Mouse (Mus musculus): Measurements from ENCODE around the gene Unc5a. TPM values are rescaled to one million over a fixed set of nuclear protein-coding genes. Genes with fewer than 3 reads are reported as not detected.

Gene Unc5a
- polyA plus RNA-seq, 1 experiment from 2014 or later: 3.7 TPM

DNA sequence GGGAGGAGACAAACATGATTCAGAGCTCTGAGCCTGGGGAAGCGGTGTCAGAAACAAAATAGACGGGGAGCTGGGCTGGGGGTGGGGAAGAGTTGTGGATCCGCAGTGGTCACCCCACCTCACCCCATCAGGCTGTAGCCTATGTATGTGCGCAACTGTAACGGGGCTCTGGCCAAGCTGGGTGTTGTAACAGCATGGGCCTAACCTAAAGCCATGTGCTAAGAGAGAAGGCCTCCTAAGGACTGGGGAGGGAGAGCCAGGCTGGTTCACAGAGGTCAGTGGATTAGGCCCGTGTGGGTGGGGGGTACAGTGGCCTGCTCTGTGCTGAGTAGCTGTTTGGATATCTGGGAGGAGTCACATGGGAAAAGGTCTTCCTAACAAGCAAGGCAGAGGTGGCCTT is 10.6 kb downstream of the Unc5a start:
- H3K9ac ChIP-seq (replicated peaks; ENCODE audit: low read depth, low read length): no peak overlapping the region
- 45% methylated on average over 6 of the region's 6 CpGs for WGBS
- H3K4me3 ChIP-seq (ENCODE audit: low read depth, low read length): no peak overlapping the region
- H3K27me3 ChIP-seq (ENCODE audit: control insufficient read depth, insufficient read depth, low read length): peaks cover 12% of the 10 kb centered on the region; the same call in 1 of the 2 replicates
- H3K4me1 ChIP-seq (ENCODE audit: control insufficient read depth, insufficient read depth, low read length): 0 out of 2 replicates have a peak, but pooled peaks cover 2% of the 10 kb centered on the region
- no peaks in the 10 kb centered on the region for H3K9me3 ChIP-seq (ENCODE audit: control insufficient read depth, low read depth, low read length)
- no peak overlapping the region for H3K27ac ChIP-seq (ENCODE audit: low read length)
- H3K36me3 ChIP-seq (ENCODE audit: control insufficient read depth, insufficient read depth, low read length): no peaks in the 10 kb centered on the region
- no peak overlapping the region for H3K4me2 ChIP-seq (replicated peaks; ENCODE audit: low read depth, low read length)
- no peak for ATAC-seq (ENCODE audit: insufficient number of reproducible peaks, insufficient read depth, low FRiP score, low read depth)

DNA sequence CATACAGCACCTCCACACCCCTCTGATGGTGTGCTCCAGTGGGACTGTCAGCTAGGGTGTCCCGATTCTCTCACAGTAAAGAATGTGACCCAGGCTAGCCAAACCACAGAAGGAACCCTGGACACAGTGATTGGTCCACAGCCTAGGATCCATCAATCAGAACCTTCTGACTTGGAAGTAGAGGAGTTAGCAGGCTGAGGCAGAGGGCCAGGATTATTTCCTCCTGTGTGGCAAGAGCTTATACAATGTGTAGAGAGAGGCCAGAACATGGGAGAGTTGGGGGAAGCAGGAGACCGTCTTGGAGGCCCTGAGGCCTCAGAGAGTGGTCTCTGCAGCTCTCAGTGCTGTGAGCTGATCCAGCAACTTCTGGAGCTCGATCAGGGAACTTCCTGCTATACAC is 11.3 kb downstream of the Unc5a start:
- Histone ChIP-seq H3K4me2 (replicated peaks; ENCODE audit: low read depth, low read length) (no peak overlapping the region), H3K27ac (ENCODE audit: low read length) (no peak overlapping the region), H3K4me3 (ENCODE audit: low read depth, low read length) (no peak overlapping the region), H3K27me3 (ENCODE audit: control insufficient read depth, insufficient read depth, low read length) (peaks cover 9% of the 10 kb centered on the region; the same call in 1 of the 2 replicates), H3K4me1 (ENCODE audit: control insufficient read depth, insufficient read depth, low read length) (0 out of 2 replicates have a peak, but pooled peaks cover 2% of the 10 kb centered on the region), H3K9me3 (ENCODE audit: control insufficient read depth, low read depth, low read length) (no peaks in the 10 kb centered on the region), H3K36me3 (ENCODE audit: control insufficient read depth, insufficient read depth, low read length) (no peaks in the 10 kb centered on the region), H3K9ac (replicated peaks; ENCODE audit: low read depth, low read length) (no peak overlapping the region)
- WGBS: 60% methylated on average over 3 of the region's 3 CpGs
- no peak for ATAC-seq (ENCODE audit: insufficient number of reproducible peaks, insufficient read depth, low FRiP score, low read depth)

DNA sequence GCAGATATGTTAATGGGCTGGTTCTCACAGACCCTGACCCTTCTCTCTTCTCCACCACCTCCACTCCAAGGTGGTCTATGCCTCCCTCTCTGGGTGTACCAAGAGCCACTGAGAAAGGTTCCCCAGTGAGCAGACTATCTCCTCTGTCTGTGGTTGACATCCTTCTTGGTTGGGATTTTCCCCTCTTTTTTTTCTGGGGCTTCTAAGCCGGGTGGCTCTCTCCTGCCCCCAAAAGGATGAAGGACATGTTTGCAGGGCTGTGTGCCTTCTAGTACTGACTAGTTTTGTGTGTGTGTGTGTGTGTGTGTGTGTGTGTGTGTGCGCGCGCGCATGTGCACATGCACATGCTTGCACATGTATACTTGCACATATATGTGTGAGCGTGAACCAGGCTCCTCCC is 16.0 kb downstream of the Unc5a start:
- Histone ChIP-seq H3K27me3 (ENCODE audit: control insufficient read depth, insufficient read depth, low read length) (no peaks in the 10 kb centered on the region), H3K36me3 (ENCODE audit: control insufficient read depth, insufficient read depth, low read length) (no peaks in the 10 kb centered on the region), H3K4me1 (ENCODE audit: control insufficient read depth, insufficient read depth, low read length) (no peaks in the 10 kb centered on the region), H3K9ac (replicated peaks; ENCODE audit: low read depth, low read length) (no peak overlapping the region), H3K9me3 (ENCODE audit: control insufficient read depth, low read depth, low read length) (no peaks in the 10 kb centered on the region), H3K4me2 (replicated peaks; ENCODE audit: low read depth, low read length) (no peak overlapping the region), H3K4me3 (ENCODE audit: low read depth, low read length) (no peak overlapping the region), H3K27ac (ENCODE audit: low read length) (no peak overlapping the region)
- no peak for ATAC-seq (ENCODE audit: insufficient number of reproducible peaks, insufficient read depth, low FRiP score, low read depth)
- 83% methylated on average over 6 of the region's 6 CpGs for WGBS

DNA sequence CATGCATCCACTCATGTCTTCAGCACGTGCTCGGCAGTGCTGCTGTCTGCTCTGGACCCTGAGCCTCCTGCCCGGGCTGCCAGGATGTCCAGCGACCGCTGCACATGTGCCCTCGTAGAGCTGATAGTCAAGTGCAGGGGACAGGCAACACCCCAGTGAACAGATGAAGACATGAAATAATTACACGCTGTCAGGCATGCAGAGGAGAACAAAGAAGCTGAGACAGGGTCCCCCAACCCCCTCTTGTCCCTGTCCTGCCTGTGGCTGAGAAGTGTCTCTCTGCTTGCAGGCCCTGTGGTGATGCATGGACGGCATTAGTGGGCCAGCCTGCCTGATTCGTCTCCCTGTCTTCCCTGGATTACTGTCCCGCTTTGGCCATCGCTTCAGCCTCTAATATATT is 18.3 kb downstream of the Unc5a start:
- ATAC-seq (ENCODE audit: insufficient number of reproducible peaks, insufficient read depth, low FRiP score, low read depth): no peak
- Histone ChIP-seq H3K4me2 (replicated peaks; ENCODE audit: low read depth, low read length) (no peak overlapping the region), H3K27ac (ENCODE audit: low read length) (no peak overlapping the region), H3K9me3 (ENCODE audit: control insufficient read depth, low read depth, low read length) (no peaks in the 10 kb centered on the region), H3K9ac (replicated peaks; ENCODE audit: low read depth, low read length) (no peak overlapping the region), H3K4me3 (ENCODE audit: low read depth, low read length) (no peak overlapping the region), H3K4me1 (ENCODE audit: control insufficient read depth, insufficient read depth, low read length) (no peaks in the 10 kb centered on the region), H3K36me3 (ENCODE audit: control insufficient read depth, insufficient read depth, low read length) (no peaks in the 10 kb centered on the region), H3K27me3 (ENCODE audit: control insufficient read depth, insufficient read depth, low read length) (no peaks in the 10 kb centered on the region)
- 69% methylated on average over 11 of the region's 11 CpGs for WGBS

DNA sequence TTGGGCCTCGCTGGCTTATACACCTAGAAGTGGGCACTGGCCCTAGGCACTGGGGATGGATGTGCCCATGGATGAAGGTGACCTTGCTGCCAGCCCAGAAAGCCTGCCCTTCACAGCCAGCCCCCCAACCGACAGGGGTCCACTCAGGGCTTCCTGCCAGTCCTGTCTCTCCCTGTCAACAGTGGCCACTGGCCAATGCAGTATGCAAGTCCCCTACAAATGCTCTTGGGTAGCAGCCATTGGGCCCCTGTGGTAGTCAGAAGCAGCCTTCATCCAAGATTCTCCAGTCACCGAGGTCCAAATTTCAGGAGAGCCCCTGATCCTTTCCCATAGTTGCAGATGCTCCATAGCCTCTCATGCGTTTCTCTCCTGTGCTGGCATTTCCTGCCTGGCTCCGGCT is 19.4 kb downstream of the Unc5a start:
- H3K27me3 ChIP-seq (ENCODE audit: control insufficient read depth, insufficient read depth, low read length): no peaks in the 10 kb centered on the region
- H3K9ac ChIP-seq (replicated peaks; ENCODE audit: low read depth, low read length): no peak overlapping the region
- H3K9me3 ChIP-seq (ENCODE audit: control insufficient read depth, low read depth, low read length): no peaks in the 10 kb centered on the region
- WGBS: 66% methylated on average over 5 of the region's 5 CpGs
- no peaks in the 10 kb centered on the region for H3K4me1 ChIP-seq (ENCODE audit: control insufficient read depth, insufficient read depth, low read length)
- ATAC-seq (ENCODE audit: insufficient number of reproducible peaks, insufficient read depth, low FRiP score, low read depth): no peak
- H3K4me2 ChIP-seq (replicated peaks; ENCODE audit: low read depth, low read length): no peak overlapping the region
- H3K4me3 ChIP-seq (ENCODE audit: low read depth, low read length): no peak overlapping the region
- H3K27ac ChIP-seq (ENCODE audit: low read length): no peak overlapping the region
- no peaks in the 10 kb centered on the region for H3K36me3 ChIP-seq (ENCODE audit: control insufficient read depth, insufficient read depth, low read length)

DNA sequence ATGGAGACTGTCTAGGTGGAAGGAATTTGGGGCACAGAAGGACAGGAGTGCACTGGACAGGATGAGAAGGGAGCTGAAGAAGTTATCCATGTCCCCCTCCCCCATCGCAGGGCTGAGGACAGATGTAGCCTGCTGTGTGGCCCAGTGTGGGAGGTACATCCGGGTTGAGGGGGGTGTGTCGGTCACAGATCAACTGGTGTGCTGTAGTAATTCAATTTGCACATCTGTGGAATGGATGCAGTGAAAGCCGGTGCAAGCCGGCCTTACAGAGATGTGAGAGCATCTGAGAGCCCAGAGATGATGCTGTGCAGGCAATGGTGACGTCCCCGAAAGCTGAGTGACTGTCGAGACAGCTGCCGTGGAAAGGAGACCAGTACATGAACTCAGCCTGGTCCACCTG is 20.3 kb downstream of the Unc5a start:
- H3K4me1 ChIP-seq (ENCODE audit: control insufficient read depth, insufficient read depth, low read length): no peaks in the 10 kb centered on the region
- H3K9me3 ChIP-seq (ENCODE audit: control insufficient read depth, low read depth, low read length): no peaks in the 10 kb centered on the region
- no peaks in the 10 kb centered on the region for H3K27me3 ChIP-seq (ENCODE audit: control insufficient read depth, insufficient read depth, low read length)
- 56% methylated on average over 9 of the region's 9 CpGs for WGBS
- H3K4me2 ChIP-seq (replicated peaks; ENCODE audit: low read depth, low read length): no peak overlapping the region
- ATAC-seq (ENCODE audit: insufficient number of reproducible peaks, insufficient read depth, low FRiP score, low read depth): no peak
- no peak overlapping the region for H3K9ac ChIP-seq (replicated peaks; ENCODE audit: low read depth, low read length)
- H3K36me3 ChIP-seq (ENCODE audit: control insufficient read depth, insufficient read depth, low read length): no peaks in the 10 kb centered on the region
- H3K27ac ChIP-seq (ENCODE audit: low read length): no peak overlapping the region
- H3K4me3 ChIP-seq (ENCODE audit: low read depth, low read length): no peak overlapping the region

DNA sequence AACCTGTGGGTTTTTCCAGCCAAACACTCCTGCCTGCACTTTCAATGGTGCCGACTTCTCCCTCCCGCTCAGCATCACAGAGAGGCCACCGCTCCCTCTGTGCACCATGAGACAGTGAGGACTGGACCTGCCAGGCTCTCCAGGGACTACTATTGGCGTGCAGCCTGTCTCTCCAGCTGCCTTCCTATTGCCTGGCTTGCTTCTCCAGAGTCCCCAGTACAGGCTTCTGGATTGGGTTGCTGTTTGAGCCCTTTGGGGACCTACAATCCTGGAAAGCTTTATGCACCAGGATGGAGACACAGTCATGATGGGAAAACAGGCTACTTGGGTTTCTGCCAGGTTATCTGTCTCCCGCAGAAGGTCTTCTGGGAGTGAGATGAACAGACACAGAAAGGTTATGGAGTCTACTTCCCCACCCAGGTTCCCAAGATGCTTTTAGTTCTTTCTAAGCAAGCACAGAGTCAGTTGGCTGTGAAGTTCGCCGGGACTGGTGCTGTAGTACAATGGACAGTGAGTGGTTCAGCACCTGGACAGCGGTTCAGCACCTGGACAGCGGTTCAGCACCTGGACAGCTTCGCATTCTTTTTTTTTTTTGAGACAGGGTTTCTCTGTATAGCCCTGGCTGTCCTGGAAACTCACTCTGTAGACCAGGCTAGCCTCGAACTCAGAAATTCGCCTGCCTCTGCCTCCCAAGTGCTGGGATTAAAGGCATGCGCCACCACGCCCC is 21.5 kb downstream of the Unc5a start:
- Histone ChIP-seq H3K36me3 (ENCODE audit: control insufficient read depth, insufficient read depth, low read length) (no peaks in the 10 kb centered on the region), H3K9me3 (ENCODE audit: control insufficient read depth, low read depth, low read length) (no peaks in the 10 kb centered on the region), H3K4me3 (ENCODE audit: low read depth, low read length) (no peak overlapping the region), H3K27ac (ENCODE audit: low read length) (no peak overlapping the region), H3K4me1 (ENCODE audit: control insufficient read depth, insufficient read depth, low read length) (no peaks in the 10 kb centered on the region), H3K4me2 (replicated peaks; ENCODE audit: low read depth, low read length) (no peak overlapping the region), H3K9ac (replicated peaks; ENCODE audit: low read depth, low read length) (no peak overlapping the region), H3K27me3 (ENCODE audit: control insufficient read depth, insufficient read depth, low read length) (no peaks in the 10 kb centered on the region)
- no peak for ATAC-seq (ENCODE audit: insufficient number of reproducible peaks, insufficient read depth, low FRiP score, low read depth)
- WGBS: 34% methylated on average over 14 of the region's 14 CpGs

DNA sequence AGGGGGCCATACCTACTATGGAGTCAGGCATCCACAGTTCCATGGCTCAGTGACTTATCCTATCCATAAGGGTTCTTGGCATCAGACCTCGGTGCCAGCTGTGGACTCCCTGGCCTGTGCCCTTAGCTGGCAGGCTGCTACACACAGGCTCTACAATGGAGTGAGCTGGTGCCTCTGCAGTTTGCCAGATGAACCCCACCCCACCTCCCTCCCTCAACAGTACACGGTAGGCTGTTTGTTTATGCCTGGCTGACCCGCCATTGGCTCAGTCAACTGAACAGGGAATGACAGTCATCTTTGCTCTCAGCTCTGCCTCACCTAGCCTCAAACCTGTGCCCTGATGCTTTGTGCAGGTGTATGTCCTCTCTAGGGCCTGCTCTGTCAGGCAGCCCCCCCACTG is 26.3 kb downstream of the Unc5a start:
- 53% methylated on average over 3 of the region's 3 CpGs for WGBS

DNA sequence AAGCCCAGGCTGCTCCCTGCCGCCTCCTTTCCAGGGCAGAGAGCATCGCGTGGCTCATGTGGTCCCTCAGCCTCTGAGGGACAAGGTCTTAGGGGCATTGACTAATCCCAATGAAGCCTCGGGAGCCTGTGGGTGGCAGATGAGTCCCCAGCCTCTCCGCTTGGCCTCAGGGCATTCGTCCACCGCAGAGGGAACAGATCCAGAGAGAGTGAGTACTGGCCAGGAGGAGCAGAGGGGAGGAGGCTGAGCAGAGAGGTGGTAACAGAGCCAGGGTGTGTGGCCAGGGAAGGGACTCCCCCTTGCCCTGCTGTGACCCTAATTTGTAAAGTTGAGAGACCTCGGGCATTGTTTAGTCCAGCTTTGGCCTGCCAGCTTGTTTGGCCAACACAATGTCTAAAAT is 29.6 kb downstream of the Unc5a start:
- Histone ChIP-seq H3K4me3 (ENCODE audit: low read depth, low read length) (no peak overlapping the region), H3K36me3 (ENCODE audit: control insufficient read depth, insufficient read depth, low read length) (no peaks in the 10 kb centered on the region), H3K27me3 (ENCODE audit: control insufficient read depth, insufficient read depth, low read length) (no peaks in the 10 kb centered on the region), H3K27ac (ENCODE audit: low read length) (no peak overlapping the region), H3K4me2 (replicated peaks; ENCODE audit: low read depth, low read length) (no peak overlapping the region), H3K4me1 (ENCODE audit: control insufficient read depth, insufficient read depth, low read length) (no peaks in the 10 kb centered on the region), H3K9ac (replicated peaks; ENCODE audit: low read depth, low read length) (no peak overlapping the region), H3K9me3 (ENCODE audit: control insufficient read depth, low read depth, low read length) (no peaks in the 10 kb centered on the region)
- 52% methylated on average over 8 of the region's 8 CpGs for WGBS
- no peak for ATAC-seq (ENCODE audit: insufficient number of reproducible peaks, insufficient read depth, low FRiP score, low read depth)

More for the DNA sequence above, 26.3 kb downstream of the Unc5a start:
- no peak overlapping the region for H3K4me2 ChIP-seq (replicated peaks; ENCODE audit: low read depth, low read length)
- no peak overlapping the region for H3K27ac ChIP-seq (ENCODE audit: low read length)
- no peak for ATAC-seq (ENCODE audit: insufficient number of reproducible peaks, insufficient read depth, low FRiP score, low read depth)
- no peak overlapping the region for H3K9ac ChIP-seq (replicated peaks; ENCODE audit: low read depth, low read length)
- no peaks in the 10 kb centered on the region for H3K9me3 ChIP-seq (ENCODE audit: control insufficient read depth, low read depth, low read length)
- no peaks in the 10 kb centered on the region for H3K27me3 ChIP-seq (ENCODE audit: control insufficient read depth, insufficient read depth, low read length)
- H3K36me3 ChIP-seq (ENCODE audit: control insufficient read depth, insufficient read depth, low read length): no peaks in the 10 kb centered on the region
- no peak overlapping the region for H3K4me3 ChIP-seq (ENCODE audit: low read depth, low read length)
- no peaks in the 10 kb centered on the region for H3K4me1 ChIP-seq (ENCODE audit: control insufficient read depth, insufficient read depth, low read length)
